In genomic region chr3:63899309-63899695, GRCm38 (mm10) we compare ENCODE assay signal across 9 mouse cellular contexts. TPM values are rescaled to one million over a fixed set of nuclear protein-coding genes. Genes with fewer than 3 reads are reported as not detected.
DNase-seq lines count a peak whose midpoint lies in the region; ATAC-seq and TF ChIP-seq lines count a peak whose summit lies in the region.
"Had no signal": no experiment of that assay in that cellular context is flagged by ENCODE, and none has a peak within 500 bp of the region (broad histone marks: within the 10 kb centered on the region; RNA-seq: fewer than 3 reads in every experiment).

TSS of gene Plch1 (minus strand) at chr3:63899472.

- TF ChIP-seq CTCF in brain, embryonic 14.5 days (IDR thresholded peaks at IDR 0.05; ENCODE audit: borderline replicate concordance, extremely low read depth, insufficient read depth, insufficient read length), result no peak

- no peaks in the 10 kb centered on the region for H3K9me3 ChIP-seq in forebrain, embryonic 14.5 days (replicated peaks; ENCODE audit: control insufficient read depth, low read length)
- H3K9me3 ChIP-seq in intestine, embryonic 14.5 days (ENCODE audit: control insufficient read depth, low read length), result no peaks in the 10 kb centered on the region
- H3K9me3 ChIP-seq in limb, embryonic 14.5 days (ENCODE audit: control insufficient read depth, low read length), result no peaks in the 10 kb centered on the region
- H3K9me3 ChIP-seq in midbrain, embryonic 13.5 days, result no peaks in the 10 kb centered on the region
- H3K9me3 ChIP-seq: G1E had no signal

- TF ChIP-seq POLR2A in brain, embryonic 14.5 days (IDR thresholded peaks at IDR 0.05; ENCODE audit: borderline replicate concordance, extremely low read depth, insufficient read depth, insufficient read length, poor library complexity, severe bottlenecking), result peak; percentile 15; the same call in 1 of the 2 replicates
- TF ChIP-seq POLR2A in limb, embryonic 14.5 days (IDR thresholded peaks at IDR 0.05; ENCODE audit: borderline replicate concordance, extremely low read depth, insufficient read depth, insufficient read length), result no peak

- peaks cover 13% of the 10 kb centered on the region; the same call in 1 of the 2 replicates for H3K4me1 ChIP-seq in forebrain, embryonic 14.5 days (ENCODE audit: control insufficient read depth, insufficient read depth, low read length)
- H3K4me1 ChIP-seq in intestine, embryonic 14.5 days (replicated peaks; ENCODE audit: control insufficient read depth, insufficient read depth, low read length), result no peaks in the 10 kb centered on the region; the same call in 1 of the 2 replicates
- peaks cover 9% of the 10 kb centered on the region for H3K4me1 ChIP-seq in limb, embryonic 14.5 days (ENCODE audit: control insufficient read depth, insufficient read depth, low read length)
- peaks cover 46% of the 10 kb centered on the region for H3K4me1 ChIP-seq in midbrain, embryonic 13.5 days (replicated peaks)

- peak within 1 kb of the TSS; percentile 89 for H3K27ac ChIP-seq in forebrain, embryonic 14.5 days (ENCODE audit: low read depth, low read length)
- 0 out of 2 replicates have a peak within 1 kb of the TSS, but pooled peaks have one; percentile 47 for H3K27ac ChIP-seq in intestine, embryonic 14.5 days (ENCODE audit: low read depth)
- H3K27ac ChIP-seq in limb, embryonic 14.5 days (replicated peaks; ENCODE audit: low read depth, low read length), result no peak within 1 kb of the TSS
- H3K27ac ChIP-seq in midbrain, embryonic 13.5 days, result peak within 1 kb of the TSS; percentile 91

- H3K9ac ChIP-seq in forebrain, embryonic 14.5 days (ENCODE audit: low read length), result peak within 1 kb of the TSS; percentile 79
- H3K9ac ChIP-seq in intestine, embryonic 14.5 days (ENCODE audit: low read length), result peak within 1 kb of the TSS; percentile 60
- H3K9ac ChIP-seq in limb, embryonic 14.5 days (ENCODE audit: low read depth, low read length, severe bottlenecking), result peak within 1 kb of the TSS; percentile 43
- peak within 1 kb of the TSS; percentile 79 for H3K9ac ChIP-seq in midbrain, embryonic 13.5 days (replicated peaks)

- no peaks in the 10 kb centered on the region for H3K36me3 ChIP-seq in forebrain, embryonic 14.5 days (ENCODE audit: control insufficient read depth, insufficient read depth, low read length)
- H3K36me3 ChIP-seq in intestine, embryonic 14.5 days (ENCODE audit: control insufficient read depth, insufficient read depth, low read length), result no peaks in the 10 kb centered on the region
- H3K36me3 ChIP-seq in limb, embryonic 14.5 days (ENCODE audit: control insufficient read depth, insufficient read depth, low read length), result no peaks in the 10 kb centered on the region
- H3K36me3 ChIP-seq in midbrain, embryonic 13.5 days, result no peaks in the 10 kb centered on the region
- H3K36me3 ChIP-seq: G1E had no signal

- peak; percentile 5 to 34 for DNase-seq in heart, adult 18-20 months
- no peak for DNase-seq in heart, adult 8-10 months (ENCODE audit: low spot score)
- DNase-seq in brain, embryonic 14.5 days (ENCODE audit: low read depth), result peak; percentile 95
- DNase-seq in forebrain, embryonic 14.5 days (ENCODE audit: low spot score), result peak; percentile 89
- peak; percentile 83 for DNase-seq in intestine, embryonic 14.5 days (ENCODE audit: low spot score)
- peak; percentile 33 for DNase-seq in limb, embryonic 14.5 days (ENCODE audit: low spot score)
- DNase-seq in testis, postnatal 14 days (ENCODE audit: low spot score), result peak; percentile 32

- no peaks in the 10 kb centered on the region for H3K27me3 ChIP-seq in forebrain, embryonic 14.5 days (replicated peaks; ENCODE audit: control insufficient read depth, insufficient read depth, low read length)
- H3K27me3 ChIP-seq in intestine, embryonic 14.5 days (replicated peaks; ENCODE audit: control insufficient read depth, insufficient read depth, low read length), result no peaks in the 10 kb centered on the region
- H3K27me3 ChIP-seq in limb, embryonic 14.5 days (ENCODE audit: control insufficient read depth, insufficient read depth, low read length), result peaks cover 11% of the 10 kb centered on the region; the same call in 1 of the 2 replicates
- H3K27me3 ChIP-seq in midbrain, embryonic 13.5 days, result peaks cover 2% of the 10 kb centered on the region

- under 1% methylated on average over 12 of the region's 12 CpGs for WGBS in forebrain, embryonic 14.5 days
- WGBS in intestine, embryonic 14.5 days, result 1% methylated on average over 12 of the region's 12 CpGs
- WGBS in limb, embryonic 14.5 days, result 1% methylated on average over 12 of the region's 12 CpGs
- WGBS in midbrain, embryonic 13.5 days, result 0% methylated on average over 12 of the region's 12 CpGs

- peak within 1 kb of the TSS; percentile 87 for H3K4me2 ChIP-seq in forebrain, embryonic 14.5 days (ENCODE audit: low read length)
- peak within 1 kb of the TSS; percentile 98 for H3K4me2 ChIP-seq in intestine, embryonic 14.5 days (ENCODE audit: low read length)
- H3K4me2 ChIP-seq in limb, embryonic 14.5 days (replicated peaks; ENCODE audit: low read depth, low read length, severe bottlenecking), result peak within 1 kb of the TSS; percentile 100
- H3K4me2 ChIP-seq in midbrain, embryonic 13.5 days (replicated peaks), result peak within 1 kb of the TSS; percentile 65

- H3K4me3 ChIP-seq in forebrain, embryonic 14.5 days (ENCODE audit: low read depth, low read length), result peak within 1 kb of the TSS; percentile 69
- peak within 1 kb of the TSS; percentile 66 for H3K4me3 ChIP-seq in intestine, embryonic 14.5 days (ENCODE audit: low read depth, low read length)
- peak within 1 kb of the TSS; percentile 61 for H3K4me3 ChIP-seq in limb, embryonic 14.5 days (replicated peaks; ENCODE audit: low read length)
- H3K4me3 ChIP-seq in midbrain, embryonic 13.5 days (replicated peaks), result peak within 1 kb of the TSS; percentile 65

- ATAC-seq in forebrain, embryonic 14.5 days, result peak; percentile 82
- ATAC-seq in intestine, embryonic 14.5 days (replicated peaks; ENCODE audit: low FRiP score, low TSS enrichment, low read depth), result peak; percentile 67
- peak; percentile 41; the same call in 1 of the 2 replicates for ATAC-seq in limb, embryonic 14.5 days (ENCODE audit: low FRiP score, low read depth)
- peak; percentile 85 for ATAC-seq in midbrain, embryonic 13.5 days

RNA-seq across cellular contexts. Expression of gene Plch1, which starts in this region (rescaled TPM):
- under 1 TPM; 0.05 to 0.23 TPM for total RNA-seq in heart, adult 18-20 months (2021)
- total RNA-seq in heart, adult 8-10 months (2022), result under 1 TPM; 0.05 to 0.23 (median 0.06) TPM
- polyA plus RNA-seq in brain, embryonic 14.5 days (2012; rRNA removed), result 17.2 and 20.9 TPM in 2 replicates
- 10.1 TPM in 2 replicates for polyA plus RNA-seq in forebrain, embryonic 14.5 days (2014; fragmentation: Nextera tagmentation; extraction: Ambion mirVana)
- polyA plus RNA-seq in intestine, embryonic 14.5 days (2014; fragmentation: Nextera tagmentation; extraction: Ambion mirVana), result 10.4 and 10.5 TPM in 2 replicates
- 1.1 and 1.6 TPM in 2 replicates for polyA plus RNA-seq in limb, embryonic 14.5 days (2012; rRNA removed)
- polyA plus RNA-seq in limb, embryonic 14.5 days (2014; fragmentation: Nextera tagmentation; extraction: Ambion mirVana), result 1.4 and 2.0 TPM in 2 replicates
- polyA plus RNA-seq in midbrain, embryonic 13.5 days (2015; fragmentation: Nextera tagmentation; extraction: Ambion mirVana), result 20.6 and 21.5 TPM in 2 replicates
- polyA plus RNA-seq: G1E had no signal

Comparison
In these comparisons a context has a peak if more than half of its experiments do, and no peak if none do; other contexts are left out.
1. Peak in DNase-seq in heart, adult 18-20 months; RNA of the gene not detected or under 1 TPM.